Mouse (Mus musculus): Measurements from ENCODE around the gene Ufc1. TPM values are rescaled to one million over a fixed set of nuclear protein-coding genes. Genes with fewer than 3 reads are reported as not detected.

Gene Ufc1
- polyA plus RNA-seq, 1 experiment from 2014 or later = 99.7 TPM

DNA sequence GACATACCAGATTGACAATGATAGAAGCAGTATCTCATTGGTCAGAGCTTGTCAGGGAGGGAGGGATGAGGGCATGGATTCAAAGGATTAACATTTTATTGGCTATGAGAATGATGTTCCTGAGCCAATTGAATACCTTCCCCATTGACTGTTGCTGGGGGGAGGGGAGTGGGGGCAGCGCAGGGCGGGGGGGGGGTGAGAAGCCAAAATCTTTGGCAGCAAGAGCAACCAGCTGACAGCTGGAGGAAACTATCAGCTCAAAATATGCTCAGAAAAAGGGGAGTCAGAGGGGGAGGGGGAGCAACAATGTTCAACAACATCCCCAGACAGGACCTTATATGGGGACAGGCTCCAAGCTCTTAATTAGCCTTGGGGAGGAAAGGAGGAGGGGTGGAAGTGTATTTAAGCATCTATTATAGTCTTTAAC is 31.6 kb downstream of the Ufc1 start:
- no peaks in the 10 kb centered on the region for H3K36me3 ChIP-seq (replicated peaks)
- no peaks in the 10 kb centered on the region for H3K9me3 ChIP-seq
- WGBS = 0% methylated on average over 1 of the region's 2 CpGs
- peaks cover 14% of the 10 kb centered on the region for H3K4me1 ChIP-seq
- peak; percentile 96 for ATAC-seq (replicated peaks)
- H3K27me3 ChIP-seq (replicated peaks) = no peaks in the 10 kb centered on the region
- peak overlapping the region; percentile 83 for H3K27ac ChIP-seq
- no peak overlapping the region; the same call in 1 of the 2 replicates for H3K9ac ChIP-seq
- peak overlapping the region; percentile 13; the same call in 1 of the 2 replicates for H3K4me3 ChIP-seq
- H3K4me2 ChIP-seq = peak overlapping the region; percentile 56

DNA sequence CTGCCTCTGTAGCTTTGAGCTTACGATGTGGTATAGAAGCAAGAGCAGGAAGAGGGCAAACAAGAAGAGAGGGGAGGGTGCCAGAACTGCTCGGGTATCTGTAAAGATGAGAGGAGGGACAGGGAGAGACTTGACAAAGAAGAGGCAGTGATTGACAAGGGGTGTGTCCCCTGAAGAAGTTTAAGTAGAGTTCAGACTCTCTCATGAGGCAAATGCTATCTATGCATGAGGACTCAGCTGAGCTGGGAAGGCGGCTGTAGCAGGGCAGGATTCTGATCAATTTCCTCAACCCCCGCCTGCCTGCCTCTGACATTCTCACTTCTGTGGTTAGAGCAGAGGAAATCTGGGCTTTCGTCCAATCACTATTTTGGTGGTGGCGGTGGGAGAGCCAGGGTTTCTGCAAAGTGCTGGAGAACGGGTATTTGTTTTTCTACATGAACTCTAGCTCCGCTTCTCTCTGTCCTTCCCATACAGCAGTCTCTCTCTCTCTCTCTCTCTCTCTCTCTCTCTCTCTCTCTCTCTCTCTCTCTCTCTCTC is 32.2 kb downstream of the Ufc1 start:
- no peaks in the 10 kb centered on the region; the same call in 1 of the 2 replicates for H3K27me3 ChIP-seq (replicated peaks)
- H3K27ac ChIP-seq = peak overlapping the region; percentile 83
- peak overlapping the region; percentile 56 for H3K4me2 ChIP-seq
- H3K36me3 ChIP-seq (replicated peaks) = no peaks in the 10 kb centered on the region
- H3K4me1 ChIP-seq = peaks cover 14% of the 10 kb centered on the region
- H3K9me3 ChIP-seq = no peaks in the 10 kb centered on the region
- 4% methylated on average over 8 of the region's 8 CpGs for WGBS
- peak overlapping the region; percentile 39 for H3K9ac ChIP-seq
- H3K4me3 ChIP-seq = peak overlapping the region; percentile 30
- ATAC-seq (replicated peaks) = peak; percentile 83

DNA sequence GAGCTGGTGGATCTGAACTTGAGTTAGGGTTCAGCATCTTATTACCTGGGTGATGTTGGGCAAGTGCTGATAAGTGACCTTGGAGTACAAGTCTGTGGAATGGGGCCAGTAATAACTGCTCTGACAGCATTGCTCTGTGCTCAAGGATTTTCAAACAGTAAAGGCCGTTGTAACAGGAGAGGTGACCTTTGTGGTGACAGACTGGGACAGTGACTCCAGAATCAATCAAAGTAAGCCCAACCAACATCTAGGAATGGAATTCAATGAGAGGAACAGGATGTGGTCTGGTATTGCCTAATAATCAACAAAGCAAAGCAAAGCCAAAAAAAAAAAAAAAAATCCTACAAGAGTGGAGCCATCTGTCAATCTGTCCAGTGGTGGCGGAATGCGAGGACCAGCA is 34.5 kb downstream of the Ufc1 start:
- Histone ChIP-seq H3K9ac (no peak overlapping the region), H3K4me1 (peaks cover 16% of the 10 kb centered on the region), H3K27ac (no peak overlapping the region), H3K36me3 (replicated peaks) (no peaks in the 10 kb centered on the region), H3K4me3 (no peak overlapping the region), H3K4me2 (no peak overlapping the region), H3K27me3 (replicated peaks) (no peaks in the 10 kb centered on the region; the same call in 1 of the 2 replicates), H3K9me3 (no peaks in the 10 kb centered on the region)
- WGBS = 96% methylated on average over 3 of the region's 3 CpGs
- ATAC-seq (replicated peaks) = no peak

DNA sequence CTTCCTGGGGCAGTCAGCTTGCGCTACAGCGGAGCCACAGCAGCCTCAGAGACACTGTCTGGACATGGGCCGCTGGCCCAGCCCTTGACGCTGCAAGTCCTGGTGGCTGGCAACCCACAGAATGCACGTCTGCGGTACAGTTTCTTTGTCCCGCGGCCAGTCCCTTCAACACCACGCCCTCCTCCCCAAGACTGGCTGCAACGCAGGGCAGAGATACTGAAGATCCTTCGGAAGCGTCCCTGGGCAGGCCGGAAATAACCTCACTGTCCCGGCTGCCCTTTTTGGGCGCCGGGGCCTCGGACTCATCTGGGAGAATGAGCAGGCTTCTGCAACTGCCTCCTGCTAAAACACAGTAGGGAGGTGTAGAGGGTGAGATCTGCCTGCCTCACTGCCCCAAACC is 35.9 kb downstream of the Ufc1 start:
- 80% methylated on average over 17 of the region's 17 CpGs for WGBS
- H3K4me1 ChIP-seq = peaks cover 16% of the 10 kb centered on the region
- no peak for ATAC-seq (replicated peaks)
- no peaks in the 10 kb centered on the region for H3K9me3 ChIP-seq
- no peaks in the 10 kb centered on the region for H3K36me3 ChIP-seq (replicated peaks)
- no peaks in the 10 kb centered on the region; the same call in 1 of the 2 replicates for H3K27me3 ChIP-seq (replicated peaks)
- no peak overlapping the region for H3K27ac ChIP-seq
- H3K4me2 ChIP-seq = no peak overlapping the region
- H3K4me3 ChIP-seq = no peak overlapping the region
- no peak overlapping the region for H3K9ac ChIP-seq

DNA sequence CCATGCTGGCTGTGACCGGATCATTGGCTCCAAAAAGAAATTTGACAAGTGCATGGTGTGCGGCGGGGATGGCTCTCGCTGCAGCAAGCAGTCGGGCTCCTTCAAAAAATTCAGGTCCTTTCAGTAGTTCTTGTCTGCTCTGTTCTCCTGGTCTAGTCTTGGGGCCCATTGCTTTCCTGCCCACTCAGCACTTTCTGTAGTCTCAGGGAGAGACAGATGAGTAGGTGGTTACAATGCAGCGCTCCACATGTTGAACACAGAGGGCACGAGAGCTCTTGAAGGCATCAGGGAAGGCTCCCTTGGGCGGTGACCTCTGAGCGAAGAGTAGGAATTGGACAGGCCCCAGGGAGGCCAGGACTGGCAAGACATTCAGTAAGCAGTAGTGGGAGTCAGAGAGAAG is 37.0 kb downstream of the Ufc1 start:
- Histone ChIP-seq H3K27ac (no peak overlapping the region), H3K9ac (no peak overlapping the region), H3K4me2 (no peak overlapping the region), H3K36me3 (replicated peaks) (no peaks in the 10 kb centered on the region), H3K4me3 (no peak overlapping the region), H3K4me1 (peaks cover 11% of the 10 kb centered on the region), H3K27me3 (replicated peaks) (no peaks in the 10 kb centered on the region; the same call in 1 of the 2 replicates), H3K9me3 (no peaks in the 10 kb centered on the region)
- WGBS = 87% methylated on average over 9 of the region's 9 CpGs
- no peak for ATAC-seq (replicated peaks)

DNA sequence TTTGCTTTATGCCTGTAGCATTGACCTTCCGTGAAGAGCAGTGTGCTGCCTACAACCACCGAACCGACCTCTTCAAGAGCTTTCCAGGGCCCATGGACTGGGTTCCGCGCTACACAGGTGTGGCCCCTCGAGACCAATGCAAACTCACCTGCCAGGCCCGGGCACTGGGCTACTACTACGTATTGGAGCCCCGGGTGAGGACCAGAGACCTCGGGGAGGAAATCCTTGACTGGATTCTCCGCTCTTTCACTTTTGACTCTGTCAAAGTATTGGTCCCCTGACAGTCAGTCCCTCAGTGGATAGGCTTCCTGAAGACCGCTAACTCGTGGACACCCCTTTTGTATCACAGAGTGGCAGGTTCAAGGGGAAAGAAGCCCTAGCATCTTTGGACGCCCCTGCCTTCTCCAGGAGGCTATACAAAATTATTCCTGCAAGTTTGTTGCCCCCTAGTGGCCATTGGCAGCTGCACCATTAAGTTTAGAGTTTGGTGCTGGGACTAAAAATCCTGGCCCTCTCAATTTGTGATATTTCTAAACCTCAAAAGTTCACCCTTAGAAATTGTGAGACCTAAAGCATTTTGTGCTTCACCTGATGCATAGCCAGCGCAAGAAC is 37.8 kb downstream of the Ufc1 start:
- no peaks in the 10 kb centered on the region for H3K36me3 ChIP-seq (replicated peaks)
- no peak overlapping the region for H3K4me2 ChIP-seq
- no peak overlapping the region for H3K9ac ChIP-seq
- no peak overlapping the region for H3K4me3 ChIP-seq
- no peaks in the 10 kb centered on the region; the same call in 1 of the 2 replicates for H3K27me3 ChIP-seq (replicated peaks)
- whole genome bisulfite sequencing = 64% methylated on average over 15 of the region's 15 CpGs
- 0 out of 2 replicates have a peak, but pooled peaks have one; percentile 22 for ATAC-seq (replicated peaks)
- no peaks in the 10 kb centered on the region for H3K9me3 ChIP-seq
- H3K4me1 ChIP-seq = peaks cover 11% of the 10 kb centered on the region; the same call in 1 of the 2 replicates
- no peak overlapping the region for H3K27ac ChIP-seq

DNA sequence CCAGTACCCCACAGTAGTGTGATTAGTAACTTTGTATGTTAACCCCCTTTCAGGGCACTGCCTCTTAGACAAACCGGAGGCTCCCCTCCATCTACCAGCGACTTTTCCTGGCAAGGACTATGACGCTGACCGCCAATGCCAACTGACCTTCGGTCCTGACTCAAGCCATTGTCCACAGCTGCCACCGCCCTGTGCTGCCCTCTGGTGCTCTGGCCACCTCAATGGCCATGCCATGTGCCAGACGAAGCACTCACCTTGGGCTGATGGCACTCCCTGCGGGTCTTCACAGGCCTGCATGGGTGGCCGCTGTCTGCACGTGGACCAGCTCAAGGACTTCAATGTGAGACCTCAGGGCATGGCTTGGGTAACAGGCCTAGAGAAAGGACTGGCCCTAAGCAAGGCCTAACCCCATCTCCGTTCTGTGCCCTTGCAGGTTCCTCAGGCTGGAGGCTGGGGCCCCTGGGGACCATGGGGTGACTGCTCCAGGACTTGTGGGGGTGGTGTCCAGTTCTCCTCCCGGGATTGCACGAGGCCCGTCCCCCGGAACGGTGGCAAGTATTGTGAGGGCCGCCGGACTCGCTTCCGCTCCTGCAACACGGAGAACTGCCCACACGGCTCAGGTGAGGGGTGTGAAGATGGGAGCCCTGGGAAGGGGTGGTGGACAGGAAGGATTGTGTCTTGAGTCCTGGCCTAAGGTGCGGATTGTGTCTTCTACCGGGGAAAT is 38.6 kb downstream of the Ufc1 start:
- ATAC-seq (replicated peaks) = no peak

DNA sequence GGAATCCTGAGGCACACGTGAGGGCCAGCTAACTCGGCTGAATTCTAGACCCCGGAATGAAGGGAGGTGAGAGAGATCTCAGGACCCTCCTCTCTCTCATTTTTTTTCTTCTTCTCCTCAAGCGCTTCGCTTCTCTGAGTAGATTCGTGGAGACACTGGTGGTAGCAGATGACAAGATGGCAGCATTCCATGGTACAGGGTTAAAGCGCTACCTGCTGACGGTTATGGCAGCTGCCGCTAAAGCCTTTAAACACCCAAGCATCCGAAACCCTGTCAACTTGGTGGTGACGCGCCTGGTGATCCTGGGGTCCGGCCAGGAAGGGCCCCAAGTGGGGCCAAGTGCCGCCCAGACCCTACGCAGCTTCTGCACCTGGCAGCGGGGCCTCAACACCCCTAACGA is 42.4 kb downstream of the Ufc1 start:
- no peak for ATAC-seq (replicated peaks)
- Histone ChIP-seq H3K9ac (no peak overlapping the region; the same call in 1 of the 2 replicates), H3K4me1 (peaks cover 42% of the 10 kb centered on the region), H3K36me3 (replicated peaks) (no peaks in the 10 kb centered on the region), H3K27ac (peak overlapping the region; percentile 36; the same call in 1 of the 2 replicates), H3K27me3 (replicated peaks) (no peaks in the 10 kb centered on the region), H3K9me3 (no peaks in the 10 kb centered on the region), H3K4me3 (0 out of 2 replicates have a peak overlapping the region, but pooled peaks have one; percentile 30), H3K4me2 (peak overlapping the region; percentile 56)
- 46% methylated on average over 17 of the region's 17 CpGs for WGBS

More for the DNA sequence above, 38.6 kb downstream of the Ufc1 start:
- H3K9ac ChIP-seq = no peak overlapping the region
- no peak overlapping the region for H3K4me2 ChIP-seq
- H3K27ac ChIP-seq = no peak overlapping the region
- H3K27me3 ChIP-seq (replicated peaks) = no peaks in the 10 kb centered on the region; the same call in 1 of the 2 replicates
- H3K9me3 ChIP-seq = no peaks in the 10 kb centered on the region
- H3K4me1 ChIP-seq = peaks cover 18% of the 10 kb centered on the region
- H3K36me3 ChIP-seq (replicated peaks) = no peaks in the 10 kb centered on the region
- 90% methylated on average over 24 of the region's 24 CpGs for WGBS
- H3K4me3 ChIP-seq = no peak overlapping the region

DNA sequence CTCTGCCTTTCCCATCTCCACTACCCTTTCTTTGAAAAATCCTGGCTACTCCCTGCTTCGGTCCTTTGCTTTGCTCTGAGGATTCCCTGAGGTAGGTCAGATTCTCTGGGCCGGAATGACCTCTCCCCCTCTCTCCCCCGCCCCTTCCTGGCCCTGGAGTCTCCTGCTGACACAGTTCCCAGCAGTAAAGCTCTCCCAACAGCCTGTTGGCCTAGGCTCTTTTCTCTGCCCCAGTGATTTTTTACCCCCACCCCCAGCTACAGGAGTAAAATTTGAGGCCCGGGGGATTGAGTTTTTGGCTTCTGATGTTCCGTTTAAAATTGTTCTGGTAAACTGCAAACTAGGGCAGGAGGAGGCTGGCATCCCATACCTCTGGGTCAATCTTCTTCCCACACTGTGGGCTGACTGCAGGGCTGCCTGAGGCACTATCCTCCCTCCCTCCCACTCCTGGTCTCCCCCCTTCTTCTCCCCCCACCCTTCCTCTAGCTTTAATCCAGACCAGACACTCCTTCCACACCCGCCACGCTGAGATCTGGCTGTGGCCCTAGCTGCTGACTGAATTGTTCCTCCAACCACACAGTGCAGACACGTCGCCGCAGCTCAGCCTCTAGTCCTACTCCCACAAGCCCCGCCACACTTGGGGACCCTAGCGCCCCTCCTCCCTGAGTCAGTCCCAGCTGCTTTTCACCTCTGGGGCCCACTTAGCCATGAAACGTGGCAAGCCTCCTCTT is 43.1 kb downstream of the Ufc1 start:
- peak overlapping the region; percentile 56 for H3K4me2 ChIP-seq
- peak overlapping the region; percentile 30 for H3K4me3 ChIP-seq
- no peaks in the 10 kb centered on the region for H3K9me3 ChIP-seq
- H3K27ac ChIP-seq = peak overlapping the region; percentile 36; the same call in 1 of the 2 replicates
- no peak overlapping the region; the same call in 1 of the 2 replicates for H3K9ac ChIP-seq
- 6% methylated on average over 13 of the region's 13 CpGs for WGBS
- H3K36me3 ChIP-seq (replicated peaks) = no peaks in the 10 kb centered on the region
- H3K27me3 ChIP-seq (replicated peaks) = no peaks in the 10 kb centered on the region
- ATAC-seq (replicated peaks) = peak; percentile 8; the same call in 1 of the 2 replicates
- H3K4me1 ChIP-seq = peaks cover 41% of the 10 kb centered on the region

DNA sequence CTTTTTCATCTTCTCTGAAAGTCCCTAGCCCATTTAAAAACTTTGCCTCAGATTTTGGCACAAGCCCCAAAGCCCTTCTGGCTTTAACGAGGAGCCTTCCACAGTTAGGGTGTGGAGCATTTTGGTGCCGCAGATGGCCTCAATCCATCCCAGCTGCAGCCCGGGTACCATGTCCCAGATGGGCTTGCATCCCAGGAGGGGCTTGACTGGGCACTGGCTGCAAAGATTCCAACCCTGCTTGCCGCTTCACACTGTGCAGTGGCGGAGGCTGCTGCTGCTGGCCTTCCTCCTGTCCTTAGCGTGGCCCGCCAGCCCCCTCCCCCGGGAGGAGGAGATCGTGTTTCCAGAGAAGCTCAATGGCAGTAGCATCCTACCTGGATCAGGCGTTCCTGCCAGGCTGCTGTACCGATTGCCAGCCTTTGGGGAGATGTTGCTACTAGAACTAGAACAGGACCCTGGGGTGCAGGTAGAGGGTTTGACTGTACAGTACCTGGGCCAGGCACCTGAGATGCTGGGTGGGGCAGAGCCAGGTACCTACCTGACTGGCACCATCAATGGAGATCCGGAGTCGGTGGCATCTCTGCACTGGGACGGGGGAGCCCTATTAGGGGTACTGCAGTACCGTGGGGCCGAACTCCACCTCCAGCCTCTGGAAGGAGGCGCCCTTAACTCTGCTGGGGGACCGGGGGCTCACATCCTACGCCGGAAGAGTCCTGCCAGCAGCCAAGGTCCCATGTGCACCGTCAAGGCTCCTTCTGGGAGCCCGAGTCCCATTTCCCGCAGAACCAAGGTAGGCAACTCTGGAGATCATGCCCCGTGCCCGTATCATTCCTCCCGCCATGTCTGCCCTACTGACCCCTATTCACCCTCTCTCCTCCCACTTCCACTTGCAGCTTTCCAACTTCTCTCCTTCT is 43.9 kb downstream of the Ufc1 start, which contains the start of gene Ndufs2:
Gene Ndufs2 (minus strand): TSS at position 709 of the 914 bp plus-strand sequence.
- H3K9ac ChIP-seq = peak within 1 kb of the TSS; percentile 43; the same call in 1 of the 2 replicates
- no peaks in the 10 kb centered on the region for H3K27me3 ChIP-seq (replicated peaks)
- peak within 1 kb of the TSS; percentile 30 for H3K4me3 ChIP-seq
- peaks cover 47% of the 10 kb centered on the region for H3K4me1 ChIP-seq
- 10% methylated on average over 26 of the region's 26 CpGs for WGBS
- ATAC-seq (replicated peaks) = no peak
- no peaks in the 10 kb centered on the region for H3K9me3 ChIP-seq
- H3K27ac ChIP-seq = peak within 1 kb of the TSS; percentile 45
- no peaks in the 10 kb centered on the region for H3K36me3 ChIP-seq (replicated peaks)
- H3K4me2 ChIP-seq = peak within 1 kb of the TSS; percentile 56
